Mouse (Mus musculus) retina, postnatal 7 days (tissue): ENCODE measurements around the gene Znrf4.

Experiments
- DNase-seq: peaks from one replicate; pipeline ENCODE4 v3.0.0-alpha.2; 2012; ENCODE audit warnings: low read depth, low spot score

The Znrf4 gene

GRCm38 (mm10) chr17:56512310-56512709 lies at the start of gene Znrf4:
Znrf4 (minus strand) TSS chr17:56512431.
- DNase-seq = no peak

DNA sequence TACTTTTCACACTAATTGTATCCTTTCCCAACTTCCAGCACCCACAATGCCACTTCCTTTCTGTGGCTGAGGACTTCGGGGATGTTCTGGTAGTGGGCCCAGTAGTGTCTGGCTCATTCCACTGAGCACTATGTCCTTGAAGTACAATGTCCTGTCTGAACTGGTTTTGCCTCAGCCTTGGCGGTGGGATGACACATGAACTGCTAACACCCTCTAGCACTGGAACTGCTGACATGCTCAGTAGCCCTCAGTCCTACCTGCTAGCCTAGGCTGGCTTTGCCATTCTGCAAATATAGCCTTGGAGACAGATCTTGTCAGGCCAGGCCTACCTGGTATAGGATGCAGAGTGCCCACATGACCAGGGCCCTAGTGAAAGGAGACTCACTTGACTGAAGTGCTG lies 49.6 kb upstream of the Znrf4 start:
- no peak for DNase-seq

GRCm38 (mm10) chr17:56560131-56560530 lies 47.9 kb upstream of the Znrf4 start:
- no peak for DNase-seq

DNA sequence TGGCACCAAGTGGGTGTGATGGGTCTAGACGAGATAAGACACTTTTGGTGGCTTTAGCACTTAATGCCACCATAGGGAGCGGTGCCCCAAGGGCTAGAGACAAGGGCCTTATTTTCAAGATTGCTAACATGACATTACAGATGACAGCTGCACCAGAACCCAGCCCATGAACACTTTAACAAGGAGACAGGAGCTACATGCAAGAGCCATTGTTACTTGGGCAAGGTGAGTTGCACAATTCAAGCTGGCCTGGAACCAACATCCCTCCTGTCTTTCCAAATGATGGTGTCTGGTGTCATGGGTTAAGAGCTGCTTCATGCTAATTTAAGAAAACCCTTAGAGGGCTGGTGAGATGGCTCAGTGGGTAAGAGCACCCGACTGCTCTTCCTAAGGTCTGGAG lies 47.2 kb upstream of the Znrf4 start:
- DNase-seq = no peak

DNA sequence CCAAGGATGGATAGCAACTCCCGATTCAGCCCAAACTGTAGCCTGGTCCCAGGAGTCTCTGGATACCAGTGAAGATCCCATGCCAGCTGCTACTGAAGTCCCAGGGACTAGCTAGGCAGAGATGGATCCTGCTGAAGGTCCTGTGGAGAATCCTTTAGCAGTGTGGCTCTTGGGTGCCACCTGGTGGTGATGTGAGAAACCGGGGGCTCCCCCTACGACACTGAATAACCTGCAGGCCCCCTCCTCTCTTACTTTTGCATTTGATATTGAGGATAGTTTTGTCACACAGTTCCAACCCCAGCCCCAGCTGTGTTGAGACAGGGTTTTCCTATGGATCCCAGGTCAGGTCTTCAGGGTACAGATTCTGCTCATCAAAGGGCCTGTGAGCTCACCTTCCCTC lies 46.2 kb upstream of the Znrf4 start:
- peak; percentile 64 for DNase-seq

- no peak for DNase-seq
Measured at GRCm38 (mm10) chr17:56554122-56554551, 41.9 kb upstream of the Znrf4 start, which contains the start of gene Gm20219. Gm20219 (minus strand) TSS chr17:56554387.

GRCm38 (mm10) chr17:56552781-56553363 lies 40.6 kb upstream of the Znrf4 start:
- DNase-seq = peak; percentile 46

DNA sequence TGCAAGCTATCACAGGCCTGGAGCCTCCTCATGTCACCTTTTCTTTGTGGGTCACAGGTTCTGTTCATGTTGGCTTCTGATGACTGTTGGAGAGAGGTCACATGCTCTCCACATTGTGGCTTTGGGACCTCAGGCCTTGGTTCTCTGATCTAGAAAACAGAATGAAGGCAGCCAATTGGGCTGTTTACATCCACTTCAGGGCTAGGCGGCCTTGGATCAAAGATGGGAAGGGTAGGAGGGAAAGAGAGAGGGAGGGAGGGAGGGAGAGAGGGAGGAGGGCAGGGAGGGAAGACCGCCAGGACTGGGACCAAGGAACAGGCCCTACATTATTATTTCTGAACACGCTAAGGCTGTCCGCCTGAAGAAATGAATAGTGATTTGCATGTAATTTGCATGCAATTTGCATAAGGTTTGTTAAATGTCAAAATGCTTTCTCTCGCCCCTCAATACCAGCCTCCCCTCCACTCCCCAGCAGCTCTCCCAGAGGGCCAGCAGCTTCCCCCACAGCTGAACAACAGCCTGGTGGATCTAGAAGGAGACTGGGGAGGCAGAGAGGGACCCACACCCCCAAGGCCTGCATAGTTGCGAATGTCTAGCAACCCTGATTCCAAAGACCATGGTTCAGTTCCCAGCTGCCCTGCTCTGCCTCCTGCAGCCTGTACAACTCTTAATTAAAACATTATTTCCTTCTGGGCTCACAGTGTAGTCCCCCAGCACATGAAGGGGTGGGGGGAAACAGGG lies 39.8 kb upstream of the Znrf4 start:
- no peak for DNase-seq

GRCm38 (mm10) chr17:56550784-56551475 lies 38.7 kb upstream of the Znrf4 start:
- DNase-seq = no peak

- no peak for DNase-seq
Measured at GRCm38 (mm10) chr17:56548605-56549105, 36.4 kb upstream of the Znrf4 start.

DNA sequence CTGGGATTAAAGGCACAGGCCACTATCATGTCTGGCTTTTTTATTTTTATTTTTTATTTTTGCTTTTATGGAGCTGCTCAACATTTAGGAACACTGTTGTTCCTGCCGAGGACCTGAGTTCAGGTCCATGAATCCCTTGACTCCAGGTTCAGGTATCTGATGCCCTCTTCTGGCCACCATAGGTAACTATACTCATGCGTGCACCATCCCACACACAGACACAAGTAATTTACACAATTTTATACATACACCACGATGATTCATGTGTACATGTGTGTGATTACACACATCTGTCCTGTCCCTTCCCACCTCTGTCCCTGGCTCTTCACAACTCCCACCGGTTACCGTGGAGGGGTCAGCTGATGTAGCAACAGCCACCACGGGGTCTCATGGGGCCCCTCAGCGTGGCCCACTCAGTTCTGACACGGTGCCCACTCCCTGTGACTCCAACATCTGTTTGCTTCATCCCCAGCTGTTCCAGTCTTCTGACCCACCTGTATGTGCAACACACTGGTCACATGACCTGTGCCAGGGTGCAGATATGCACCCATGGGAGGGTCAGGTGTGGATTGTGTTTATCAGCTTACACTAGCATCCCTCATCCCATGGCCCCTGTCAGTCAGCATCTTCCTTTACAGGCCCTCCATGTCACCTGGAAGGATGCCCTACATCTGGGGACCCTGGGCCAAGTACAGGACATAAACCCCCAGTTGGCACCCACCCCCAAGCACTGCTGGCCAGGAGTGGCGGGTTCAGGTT lies 35.8 kb upstream of the Znrf4 start:
- DNase-seq = no peak

DNA sequence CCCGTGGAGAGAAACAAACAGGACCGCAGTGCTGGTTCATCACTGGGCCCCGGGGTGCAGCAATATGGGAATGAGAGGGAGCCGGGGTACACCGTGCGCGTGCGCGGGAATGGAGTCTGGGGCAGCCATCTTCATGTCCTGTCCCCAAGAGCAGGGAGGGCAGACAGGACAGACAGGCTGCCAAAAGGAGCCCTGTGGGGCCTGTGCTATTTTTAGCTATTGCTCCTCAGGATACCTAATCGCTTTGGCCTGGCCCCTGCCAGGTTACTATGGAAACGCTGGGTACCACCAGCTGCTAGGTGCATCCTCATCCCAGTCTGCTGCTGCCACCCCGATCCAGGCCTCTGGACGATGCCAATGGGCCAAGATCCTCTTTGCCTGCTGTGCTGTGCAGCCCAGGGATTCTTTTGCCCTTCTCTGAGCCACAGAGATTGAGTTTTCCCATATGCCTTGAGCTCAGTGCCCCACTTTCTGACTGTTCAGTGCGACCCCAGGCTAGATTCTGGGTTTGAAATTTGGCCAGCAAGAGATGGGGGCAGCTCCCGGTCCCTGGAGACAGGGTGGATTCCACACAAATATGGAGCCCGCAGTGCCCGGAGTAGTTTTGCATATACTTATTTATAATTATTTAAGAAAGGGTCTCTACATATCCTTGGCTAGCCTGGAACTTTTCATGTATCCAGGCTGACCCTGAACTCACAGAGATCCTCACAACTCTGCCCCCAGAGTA lies 35.0 kb upstream of the Znrf4 start:
- no peak for DNase-seq

DNA sequence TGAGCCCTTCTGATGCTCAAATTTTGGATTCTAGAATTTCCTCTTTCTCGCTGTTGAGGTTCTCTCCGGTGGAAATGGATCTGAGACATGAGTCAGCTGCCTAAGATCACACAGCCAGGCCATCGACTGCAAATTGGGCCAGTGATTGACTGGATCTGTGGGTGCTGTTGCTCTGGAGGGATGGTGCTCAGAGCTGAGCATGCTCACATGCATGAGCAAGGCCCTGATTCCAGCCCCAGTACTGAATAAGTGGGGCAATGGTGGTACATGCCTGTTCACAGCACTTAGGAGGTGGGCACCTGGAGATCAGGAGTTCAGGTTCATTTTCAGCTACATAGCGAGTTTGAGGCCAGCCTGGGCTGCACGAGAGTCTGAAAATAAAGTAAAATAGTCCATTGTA lies 34.3 kb upstream of the Znrf4 start:
- no peak for DNase-seq

DNA sequence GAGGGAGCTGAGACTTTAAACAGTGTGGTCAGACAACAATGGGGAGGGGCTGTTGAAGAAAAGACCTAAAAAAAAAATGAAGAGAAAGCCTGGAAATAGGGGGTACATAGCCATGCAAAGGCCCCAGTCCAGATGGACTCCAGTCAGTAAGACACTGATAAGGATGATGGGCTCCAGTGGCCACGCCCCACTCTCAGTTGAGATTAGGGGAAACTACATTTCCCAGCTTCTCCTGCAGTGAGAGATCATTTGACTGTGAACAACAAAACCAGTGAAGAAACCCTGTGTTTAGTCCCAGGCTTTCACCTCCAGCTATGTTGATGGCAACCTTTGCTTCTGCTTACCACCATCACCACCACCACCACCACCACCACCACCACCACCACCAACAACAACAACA lies 33.7 kb upstream of the Znrf4 start:
- no peak for DNase-seq

GRCm38 (mm10) chr17:56544699-56545387 lies 32.6 kb upstream of the Znrf4 start:
- DNase-seq = no peak

GRCm38 (mm10) chr17:56543684-56544224 lies 31.5 kb upstream of the Znrf4 start:
- no peak for DNase-seq

DNA sequence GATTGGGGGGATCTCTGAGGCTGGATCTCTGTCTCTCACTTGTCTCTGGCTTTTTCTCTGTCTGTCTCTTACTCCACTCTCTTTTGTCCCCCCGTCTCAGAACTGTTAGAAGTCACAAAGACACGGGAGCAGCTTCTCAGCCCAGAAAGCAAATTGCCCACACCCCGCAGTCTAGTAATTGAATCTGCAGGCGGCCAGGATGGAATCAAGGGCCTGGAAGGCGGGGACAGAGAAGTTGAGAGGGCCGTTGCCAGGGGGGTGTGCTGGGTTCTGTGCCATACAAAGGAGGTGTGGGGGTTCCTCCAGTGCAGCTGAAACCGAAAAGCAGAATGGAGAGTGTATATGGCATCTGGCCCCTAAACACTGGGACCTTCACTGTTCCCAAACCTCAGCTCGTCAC lies 30.5 kb upstream of the Znrf4 start:
- no peak for DNase-seq

GRCm38 (mm10) chr17:56540562-56540975 lies 28.3 kb upstream of the Znrf4 start:
- no peak for DNase-seq

DNA sequence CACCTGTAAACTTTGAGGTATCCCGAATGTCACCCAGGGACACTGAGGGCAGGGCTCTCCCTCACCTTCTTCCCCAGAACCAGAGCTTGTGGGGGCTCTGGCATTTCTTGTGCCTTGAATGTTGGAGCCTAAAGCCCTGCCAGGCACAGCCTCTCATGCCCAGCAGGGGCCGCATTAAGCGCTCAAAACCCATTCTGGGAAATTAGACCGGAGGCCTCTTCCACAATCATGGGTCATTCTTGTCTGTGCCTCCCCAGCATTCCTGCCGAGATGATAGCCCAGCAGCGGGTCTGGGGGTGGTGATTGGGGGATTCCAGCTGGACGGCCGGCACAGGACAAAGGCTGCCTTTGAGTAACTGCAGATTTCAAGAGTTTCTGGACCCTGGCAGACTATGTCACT lies 25.7 kb upstream of the Znrf4 start:
- no peak for DNase-seq

- DNase-seq = no peak
Measured at GRCm38 (mm10) chr17:56536874-56537273, 24.6 kb upstream of the Znrf4 start.
